Mouse (Mus musculus) brain, embryonic 14.5 days (tissue): ENCODE measurements around the gene Cish.

Experiments
- CTCF ChIP-seq: fragments of 200-500 bp; IDR thresholded peaks from 2 replicates; pipeline ENCODE4 v1.5.1; 2012; ENCODE audit warnings: inconsistent platforms, mild to moderate bottlenecking, moderate library complexity, borderline replicate concordance; ENCODE audit not compliant: insufficient read depth, insufficient read length; ENCODE audit errors: extremely low read depth
- POLR2A ChIP-seq: fragments of 200-500 bp; IDR thresholded peaks from 2 replicates; pipeline ENCODE4 v1.6.1; 2012; ENCODE audit warnings: mild to moderate bottlenecking, inconsistent platforms, borderline replicate concordance; ENCODE audit not compliant: poor library complexity, insufficient read depth, insufficient read length, severe bottlenecking; ENCODE audit errors: extremely low read depth

GRCm38 (mm10) chr9:107296041-107296440 lies 215 bp downstream of the Cish start:
- TF ChIP-seq POLR2A (no peak), CTCF (no peak)
